Mouse (Mus musculus): ENCODE results near the gene Taok3.

DNA sequence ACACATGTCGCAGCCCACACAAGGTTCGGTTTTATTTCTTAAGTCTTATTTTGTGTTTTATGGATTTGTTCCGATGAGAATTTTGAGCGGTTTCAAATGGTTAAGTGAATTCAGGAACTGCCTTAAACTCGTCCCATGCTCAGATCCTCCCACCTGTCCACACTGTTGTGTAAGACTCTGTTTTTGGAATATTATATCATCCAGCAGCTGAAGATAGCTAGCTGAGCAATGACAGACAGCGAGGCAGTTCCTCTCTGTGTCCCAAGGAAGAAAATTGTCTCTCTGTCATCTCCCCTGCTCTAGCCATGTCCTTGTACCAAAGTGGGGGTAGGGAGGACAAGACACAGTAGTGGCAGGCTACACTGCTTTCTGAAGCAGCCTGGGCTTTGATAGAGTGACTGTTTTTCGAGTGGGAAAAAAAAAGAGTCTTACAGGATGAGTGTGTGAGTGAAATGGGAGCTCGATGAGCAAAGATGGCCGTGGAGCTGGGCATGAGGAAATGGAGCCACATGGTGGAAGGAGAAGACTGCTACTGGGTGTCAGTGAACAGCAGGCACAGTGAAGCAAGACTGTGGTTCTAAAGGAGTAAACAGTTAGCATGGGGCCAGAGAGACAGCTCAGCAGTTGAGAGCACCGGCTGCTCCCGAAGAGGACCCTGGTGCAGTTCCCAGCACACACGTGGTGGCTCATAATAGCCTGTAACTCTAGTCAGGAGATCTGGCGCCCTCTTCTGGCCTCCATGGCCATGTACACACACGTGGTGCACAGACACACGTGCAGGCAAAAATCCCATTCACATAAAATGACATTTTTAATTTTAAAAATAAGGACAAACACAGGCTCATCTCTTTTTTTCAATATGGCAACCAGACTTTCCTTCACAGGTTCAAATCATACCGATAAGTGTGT lies 27.5 kb downstream of the Taok3 start:
- TF ChIP-seq CTCF (IDR thresholded peaks at IDR 0.05; ENCODE audit: low read depth) (peak; percentile 58), EP300 (IDR thresholded peaks at IDR 0.05; ENCODE audit: low read depth) (no peak)
